Mouse (Mus musculus): ENCODE data around the gene Myo1f. TPM values are rescaled to one million over a fixed set of nuclear protein-coding genes. Genes with fewer than 3 reads are reported as not detected.
"Not testable (repeated sequence)": the region's sequence is repeated elsewhere in the genome, so short reads cannot be mapped to it uniquely, and the experiment has no call there.

Gene Myo1f
- polyA plus RNA-seq, 1 experiment from 2014 or later, result not detected

GRCm38 (mm10) chr17:33584061-33584460 lies 28.6 kb downstream of the Myo1f start:
- in situ Hi-C loops (cut with MboI; ENCODE audit: low pct_unique_long_range_greater_than_20kb), result no loop called here
- H3K27me3 ChIP-seq, result no peaks in the 10 kb centered on the region
- ChIA-PET POLR2A (no interaction called here), CTCF (no interaction called here)
- no peak for DNase-seq (ENCODE audit: low read depth, low spot score)
- no peak for ATAC-seq
- TF ChIP-seq CTCF (IDR thresholded peaks at IDR 0.05), result no peak

GRCm38 (mm10) chr17:33586011-33586410 lies 30.5 kb downstream of the Myo1f start:
- H3K27me3 ChIP-seq, result peaks cover 5% of the 10 kb centered on the region
- ATAC-seq (no peak), DNase-seq (ENCODE audit: low read depth, low spot score) (no peak)
- POLR2A ChIA-PET, result no interaction called here
- CTCF ChIA-PET, result no interaction called here
- in situ Hi-C loops (cut with MboI; ENCODE audit: low pct_unique_long_range_greater_than_20kb), result no loop called here
- TF ChIP-seq CTCF (IDR thresholded peaks at IDR 0.05), result no peak

DNA sequence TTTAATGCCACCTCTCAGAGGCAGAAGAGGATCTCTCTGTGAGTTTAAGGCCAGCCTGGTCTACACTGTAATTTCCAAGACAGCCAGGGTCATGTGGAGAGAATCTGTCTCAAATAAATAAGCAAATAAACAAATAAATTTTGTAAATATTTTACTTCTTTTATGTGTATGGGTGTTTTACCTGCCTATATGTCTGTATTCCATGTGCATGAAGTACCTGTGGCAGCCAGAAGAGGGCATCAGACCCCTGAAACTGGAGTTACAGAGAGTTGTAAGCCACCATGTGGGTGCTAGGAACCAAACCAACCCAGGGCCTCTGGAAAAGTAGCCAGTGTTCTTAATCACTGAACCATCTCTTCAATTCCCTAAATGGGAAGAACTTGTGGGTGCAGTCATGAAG lies 41.8 kb downstream of the Myo1f start:
- peaks cover 12% of the 10 kb centered on the region for H3K27me3 ChIP-seq
- in situ Hi-C loops (cut with MboI; ENCODE audit: low pct_unique_long_range_greater_than_20kb), result no loop called here
- ATAC-seq, result no peak
- no peak for TF ChIP-seq CTCF (IDR thresholded peaks at IDR 0.05)
- DNase-seq (ENCODE audit: low read depth, low spot score), result no peak
- CTCF ChIA-PET, result no interaction called here
- POLR2A ChIA-PET, result no interaction called here

DNA sequence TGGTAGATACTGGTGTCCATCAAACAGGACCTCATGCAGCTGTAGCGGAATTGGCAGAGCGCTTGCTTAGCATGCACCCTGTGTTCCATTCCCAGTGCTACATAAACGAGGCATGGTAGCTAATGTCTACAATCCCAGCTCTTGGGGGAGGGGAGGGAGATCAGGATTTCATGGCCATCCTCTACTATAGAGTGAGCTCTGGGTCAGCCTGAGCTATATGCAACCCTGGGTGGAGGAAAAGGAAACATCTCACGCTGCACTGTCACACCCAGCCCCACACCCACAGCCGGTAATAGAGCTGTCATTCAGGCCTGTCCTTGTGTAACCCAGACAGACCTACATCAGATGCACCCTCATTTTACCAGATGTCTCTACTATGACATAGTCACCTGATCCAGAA lies 43.0 kb downstream of the Myo1f start:
- no peak for TF ChIP-seq CTCF (IDR thresholded peaks at IDR 0.05)
- peaks cover 8% of the 10 kb centered on the region for H3K27me3 ChIP-seq
- ATAC-seq (no peak), DNase-seq (ENCODE audit: low read depth, low spot score) (no peak)
- in situ Hi-C loops (cut with MboI; ENCODE audit: low pct_unique_long_range_greater_than_20kb), result no loop called here
- POLR2A ChIA-PET, result no interaction called here
- CTCF ChIA-PET, result no interaction called here

DNA sequence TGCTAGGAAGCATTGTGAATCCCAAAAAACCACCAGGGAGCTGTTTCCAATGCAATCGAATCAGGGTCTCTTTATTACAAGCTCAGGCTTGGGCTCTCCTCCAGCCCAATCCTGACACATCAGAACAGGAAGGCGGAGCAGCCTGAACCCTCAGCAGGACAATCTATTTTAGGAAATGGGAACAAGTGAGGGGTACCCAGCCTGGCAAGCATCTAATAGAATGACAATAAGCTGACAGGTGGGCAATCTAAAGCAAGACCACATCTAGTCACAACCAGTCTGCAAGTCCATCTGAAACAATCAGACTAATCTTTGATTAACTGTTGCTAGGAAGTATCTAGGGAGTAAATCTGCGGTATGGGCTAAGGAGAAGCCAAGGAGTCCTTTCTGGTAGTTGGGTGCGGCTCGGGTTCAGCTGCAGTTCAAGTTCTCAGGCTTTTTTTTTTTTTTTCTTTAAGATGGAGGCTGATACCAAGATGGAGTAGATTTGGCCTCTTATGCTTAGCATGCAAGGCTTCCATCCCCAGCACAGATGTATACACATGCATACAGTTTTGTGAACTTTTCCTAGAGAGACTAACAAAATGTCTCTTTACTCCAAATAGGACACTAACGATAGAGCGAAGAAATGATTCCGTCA lies 44.4 kb downstream of the Myo1f start:
- ATAC-seq (no peak), DNase-seq (ENCODE audit: low read depth, low spot score) (no peak)
- ChIA-PET CTCF (no interaction called here), POLR2A (no interaction called here)
- H3K27me3 ChIP-seq, result no peaks in the 10 kb centered on the region
- in situ Hi-C loops (cut with MboI; ENCODE audit: low pct_unique_long_range_greater_than_20kb), result no loop called here
- TF ChIP-seq CTCF (IDR thresholded peaks at IDR 0.05), result no peak

DNA sequence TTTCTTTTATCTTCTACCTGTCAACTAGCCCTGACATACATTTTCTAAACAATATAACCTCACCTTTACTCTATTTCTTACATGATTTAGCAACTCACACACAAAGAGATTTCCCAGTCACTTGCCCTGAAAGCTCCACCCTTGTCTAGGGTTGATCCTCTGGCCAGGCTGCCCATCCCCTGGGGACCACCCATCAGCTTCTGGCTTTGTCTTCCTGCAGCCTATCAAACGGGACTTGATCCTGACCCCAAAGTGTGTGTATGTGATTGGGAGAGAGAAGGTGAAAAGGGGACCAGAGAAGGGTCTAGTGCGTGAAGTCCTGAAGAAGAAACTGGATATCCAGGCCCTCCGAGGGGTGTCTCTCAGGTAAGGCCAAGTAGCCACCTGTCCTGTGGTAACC lies 45.3 kb downstream of the Myo1f start:
- H3K27me3 ChIP-seq, result peaks cover 3% of the 10 kb centered on the region
- ChIA-PET POLR2A (no interaction called here), CTCF (no interaction called here)
- ATAC-seq (no peak), DNase-seq (ENCODE audit: low read depth, low spot score) (no peak)
- in situ Hi-C loops (cut with MboI; ENCODE audit: low pct_unique_long_range_greater_than_20kb), result no loop called here
- no peak for TF ChIP-seq CTCF (IDR thresholded peaks at IDR 0.05)

DNA sequence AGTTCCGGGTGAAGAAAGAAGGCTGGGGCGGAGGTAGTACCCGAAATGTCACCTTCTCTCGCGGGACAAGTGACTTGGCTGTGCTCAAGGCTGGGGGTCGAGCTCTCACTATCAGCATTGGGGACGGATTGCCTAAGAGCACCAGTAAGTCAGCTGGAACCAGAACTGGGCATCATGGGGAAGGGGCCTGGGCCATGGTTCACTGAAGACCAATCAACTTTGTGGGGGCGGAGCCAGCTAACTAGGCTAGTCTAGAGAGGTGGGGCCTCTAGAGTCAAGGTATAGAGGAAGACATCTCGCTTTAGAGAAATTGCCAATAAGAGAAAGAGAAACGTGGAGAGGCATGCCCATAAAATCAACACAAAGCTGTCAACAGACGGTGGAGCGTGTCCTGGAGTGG lies 46.4 kb downstream of the Myo1f start:
- in situ Hi-C loops (cut with MboI; ENCODE audit: low pct_unique_long_range_greater_than_20kb), result no loop called here
- no peak for DNase-seq (ENCODE audit: low read depth, low spot score)
- no peak for TF ChIP-seq CTCF (IDR thresholded peaks at IDR 0.05)
- ATAC-seq, result no peak
- peaks cover 4% of the 10 kb centered on the region for H3K27me3 ChIP-seq
- CTCF ChIA-PET, result interaction anchor here (1.2 kb wide), 1 partner anchor 145 kb away, joined by 3 read pairs; no protein-coding TSS in a partner anchor
- POLR2A ChIA-PET, result no interaction called here

- POLR2A ChIA-PET, result no interaction called here
- H3K27me3 ChIP-seq, result peaks cover 11% of the 10 kb centered on the region
- CTCF ChIA-PET, result no interaction called here
- DNase-seq (ENCODE audit: low read depth, low spot score) (no peak), ATAC-seq (no peak)
- in situ Hi-C loops (cut with MboI; ENCODE audit: low pct_unique_long_range_greater_than_20kb), result no loop called here
- no peak for TF ChIP-seq CTCF (IDR thresholded peaks at IDR 0.05)
Measured at GRCm38 (mm10) chr17:33607273-33607672, 51.8 kb downstream of the Myo1f start.

DNA sequence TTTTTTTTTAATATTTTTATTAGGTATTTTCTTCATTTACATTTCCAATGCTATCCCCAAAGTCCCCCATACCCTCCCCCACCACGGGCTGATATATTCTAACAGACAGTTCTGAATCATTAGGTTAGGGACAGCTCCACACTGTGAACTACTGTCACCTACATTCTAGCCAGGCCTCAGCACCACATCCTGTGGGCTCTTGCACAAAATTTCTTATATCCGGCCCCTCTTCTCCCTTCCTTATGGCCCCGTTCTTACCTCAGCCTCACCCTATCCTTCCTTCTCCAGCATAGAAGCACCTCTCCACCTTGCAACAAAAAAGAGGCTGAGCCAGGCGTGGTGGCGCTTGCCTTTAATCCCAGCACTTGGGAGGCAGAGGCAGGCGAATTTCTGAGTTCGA lies 55.0 kb downstream of the Myo1f start:
- in situ Hi-C loops (cut with MboI; ENCODE audit: low pct_unique_long_range_greater_than_20kb), result no loop called here
- no peak for TF ChIP-seq CTCF (IDR thresholded peaks at IDR 0.05)
- ChIA-PET CTCF (no interaction called here), POLR2A (no interaction called here)
- ATAC-seq, result no peak
- DNase-seq (ENCODE audit: low read depth, low spot score), result no peak
- H3K27me3 ChIP-seq, result peaks cover 17% of the 10 kb centered on the region

- H3K27me3 ChIP-seq, result peaks cover 13% of the 10 kb centered on the region
- in situ Hi-C loops (cut with MboI; ENCODE audit: low pct_unique_long_range_greater_than_20kb); CTCF ChIA-PET; ATAC-seq; DNase-seq (ENCODE audit: low read depth, low spot score): not testable (repeated sequence)
- POLR2A ChIA-PET, result interaction anchor here (0.6 kb wide), 1 partner anchor 36 kb away, joined by 3 read pairs; no protein-coding TSS in a partner anchor
Measured at GRCm38 (mm10) chr17:33613726-33614125, 58.2 kb downstream of the Myo1f start.

- ChIA-PET CTCF (no interaction called here), POLR2A (no interaction called here)
- in situ Hi-C loops (cut with MboI; ENCODE audit: low pct_unique_long_range_greater_than_20kb), result no loop called here
- no peak for TF ChIP-seq CTCF (IDR thresholded peaks at IDR 0.05)
- H3K27me3 ChIP-seq, result no peaks in the 10 kb centered on the region
- DNase-seq (ENCODE audit: low read depth, low spot score), result no peak
- ATAC-seq, result no peak
Measured at GRCm38 (mm10) chr17:33627281-33627680, 71.8 kb downstream of the Myo1f start.
